Mouse (Mus musculus): ENCODE results near the gene Brpf1. TPM values are rescaled to one million over a fixed set of nuclear protein-coding genes. Genes with fewer than 3 reads are reported as not detected.

Brpf1 gene
- polyA plus RNA-seq, 1 experiment from 2014 or later: 20.1 TPM

DNA sequence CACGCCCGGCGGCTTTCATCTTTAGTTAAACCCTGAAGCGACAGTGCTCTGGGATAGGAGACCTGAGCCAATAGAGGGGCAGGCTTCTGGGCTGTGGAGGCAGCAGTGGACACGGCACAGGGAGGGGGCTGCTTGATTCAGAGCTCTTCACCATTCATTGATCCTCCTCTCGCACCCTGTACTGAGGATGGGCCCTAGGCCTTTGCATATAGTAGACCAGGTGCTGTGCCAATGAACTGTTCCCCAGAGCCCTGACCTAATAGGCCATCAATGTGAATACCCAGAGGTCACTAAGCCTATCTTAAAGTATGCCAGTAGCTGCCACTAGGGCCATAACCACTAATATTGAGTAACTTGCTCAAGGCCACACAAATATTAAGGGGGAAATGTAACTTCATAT, 25.3 kb upstream of the Brpf1 start:
- H3K4me1 ChIP-seq (ENCODE audit: control insufficient read depth, insufficient read depth, low read length): no peaks in the 10 kb centered on the region
- H3K4me2 ChIP-seq (replicated peaks; ENCODE audit: low read depth, low read length): no peak overlapping the region
- no peak overlapping the region for H3K27ac ChIP-seq (ENCODE audit: low read length)
- 63% methylated on average over 6 of the region's 6 CpGs for WGBS
- ATAC-seq (ENCODE audit: insufficient number of reproducible peaks, insufficient read depth, low FRiP score, low read depth): no peak
- no peaks in the 10 kb centered on the region for H3K9me3 ChIP-seq (ENCODE audit: control insufficient read depth, low read depth, low read length)
- H3K27me3 ChIP-seq (ENCODE audit: control insufficient read depth, insufficient read depth, low read length): peaks cover 9% of the 10 kb centered on the region; the same call in 1 of the 2 replicates
- H3K4me3 ChIP-seq (ENCODE audit: low read depth, low read length): no peak overlapping the region
- H3K9ac ChIP-seq (replicated peaks; ENCODE audit: low read depth, low read length): no peak overlapping the region
- no peaks in the 10 kb centered on the region; the same call in 1 of the 2 replicates for H3K36me3 ChIP-seq (ENCODE audit: control insufficient read depth, insufficient read depth, low read length)

DNA sequence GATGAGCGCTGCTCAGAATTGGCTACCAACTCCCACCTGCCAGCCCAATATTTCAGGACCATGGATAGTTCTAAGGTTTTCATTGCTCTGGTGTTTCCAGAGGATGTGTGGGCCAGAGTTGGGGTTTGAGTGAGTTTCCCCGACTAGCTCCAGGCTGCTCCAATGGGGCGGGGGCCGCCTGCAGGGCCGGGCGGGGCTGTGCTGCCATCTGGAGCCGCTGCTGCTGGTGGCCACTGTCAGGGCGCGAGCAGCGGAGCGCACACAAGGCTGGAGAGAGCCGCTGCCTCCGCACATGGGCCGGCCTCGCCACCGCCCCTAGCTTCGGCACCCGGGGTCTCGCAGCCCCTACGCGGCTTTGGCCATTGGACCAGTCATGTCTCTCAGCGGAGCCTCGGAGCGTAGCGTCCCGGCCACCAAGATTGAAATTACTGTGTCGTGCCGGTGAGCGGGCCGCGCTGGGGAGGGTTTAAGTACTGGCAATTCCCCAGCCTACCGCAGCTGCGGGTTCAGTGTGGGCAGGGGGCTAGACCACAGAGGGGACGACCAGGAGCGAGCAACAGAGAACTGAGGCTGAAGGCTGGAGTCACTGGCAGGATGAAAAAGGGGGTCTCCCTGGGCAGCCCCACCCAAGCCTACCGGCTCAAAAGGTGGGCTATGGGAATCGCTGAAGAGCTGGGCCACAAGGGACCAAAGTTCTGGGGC, 24.7 kb upstream of the Brpf1 start, which contains the start of gene Cpne9:
Cpne9 (plus strand) TSS at position 207 of the 702 bp plus-strand sequence.
- no peaks in the 10 kb centered on the region for H3K9me3 ChIP-seq (ENCODE audit: control insufficient read depth, low read depth, low read length)
- 1% methylated on average over 35 of the region's 37 CpGs for WGBS
- ATAC-seq (ENCODE audit: insufficient number of reproducible peaks, insufficient read depth, low FRiP score, low read depth): 0 out of 2 replicates have a peak, but pooled peaks have one; percentile 62
- no peak within 1 kb of the TSS for H3K9ac ChIP-seq (replicated peaks; ENCODE audit: low read depth, low read length)
- no peaks in the 10 kb centered on the region for H3K4me1 ChIP-seq (ENCODE audit: control insufficient read depth, insufficient read depth, low read length)
- peaks cover 9% of the 10 kb centered on the region; the same call in 1 of the 2 replicates for H3K27me3 ChIP-seq (ENCODE audit: control insufficient read depth, insufficient read depth, low read length)
- peak within 1 kb of the TSS; percentile 20; the same call in 1 of the 2 replicates for H3K4me2 ChIP-seq (replicated peaks; ENCODE audit: low read depth, low read length)
- no peak within 1 kb of the TSS for H3K27ac ChIP-seq (ENCODE audit: low read length)
- H3K36me3 ChIP-seq (ENCODE audit: control insufficient read depth, insufficient read depth, low read length): no peaks in the 10 kb centered on the region; the same call in 1 of the 2 replicates
- no peak within 1 kb of the TSS; the same call in 1 of the 2 replicates for H3K4me3 ChIP-seq (ENCODE audit: low read depth, low read length)

DNA sequence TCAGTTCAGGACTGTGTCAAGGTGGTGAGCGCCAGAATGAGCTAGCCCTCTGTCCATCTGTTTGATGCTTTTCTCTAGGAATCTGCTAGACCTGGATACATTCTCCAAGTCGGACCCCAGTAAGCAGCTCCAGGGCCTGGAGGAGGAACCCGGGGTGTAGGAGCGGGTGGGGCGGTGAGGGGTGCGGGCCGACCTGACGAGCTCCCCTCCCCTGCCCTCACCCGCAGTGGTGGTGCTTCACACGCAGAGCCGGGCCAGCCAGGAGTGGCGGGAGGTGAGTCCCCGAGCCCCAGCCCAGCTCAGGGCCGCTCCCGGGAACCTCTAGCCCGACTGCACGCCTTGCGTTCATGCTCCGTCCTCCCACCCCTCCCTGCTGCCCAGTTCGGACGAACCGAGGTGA, 24.0 kb upstream of the Brpf1 start:
- Histone ChIP-seq H3K4me2 (replicated peaks; ENCODE audit: low read depth, low read length) (peak overlapping the region; percentile 20; the same call in 1 of the 2 replicates), H3K27me3 (ENCODE audit: control insufficient read depth, insufficient read depth, low read length) (peaks cover 9% of the 10 kb centered on the region; the same call in 1 of the 2 replicates), H3K4me3 (ENCODE audit: low read depth, low read length) (no peak overlapping the region; the same call in 1 of the 2 replicates), H3K27ac (ENCODE audit: low read length) (no peak overlapping the region), H3K4me1 (ENCODE audit: control insufficient read depth, insufficient read depth, low read length) (no peaks in the 10 kb centered on the region), H3K36me3 (ENCODE audit: control insufficient read depth, insufficient read depth, low read length) (no peaks in the 10 kb centered on the region; the same call in 1 of the 2 replicates), H3K9ac (replicated peaks; ENCODE audit: low read depth, low read length) (no peak overlapping the region), H3K9me3 (ENCODE audit: control insufficient read depth, low read depth, low read length) (no peaks in the 10 kb centered on the region)
- 2% methylated on average over 22 of the region's 22 CpGs for WGBS
- ATAC-seq (ENCODE audit: insufficient number of reproducible peaks, insufficient read depth, low FRiP score, low read depth): 0 out of 2 replicates have a peak, but pooled peaks have one; percentile 30

DNA sequence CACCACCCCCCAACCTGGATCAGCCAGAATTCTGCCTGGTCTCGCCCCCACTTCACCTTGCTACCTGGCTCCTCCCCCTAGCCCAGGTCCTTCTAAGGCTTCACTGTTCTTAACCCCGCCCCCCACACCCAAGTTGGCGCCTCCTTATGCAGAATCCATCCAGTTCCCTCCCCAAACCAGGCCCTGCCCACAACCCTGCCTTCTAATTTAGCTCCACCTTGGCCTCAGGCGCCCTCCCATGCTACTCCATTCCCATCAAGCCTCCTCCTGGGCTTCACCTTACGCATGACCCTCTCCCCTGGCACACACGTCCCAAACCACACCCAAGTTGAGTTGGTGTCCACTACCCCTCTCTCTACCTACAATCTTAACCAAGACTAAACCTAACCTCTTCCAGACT, 23.4 kb upstream of the Brpf1 start:
- Histone ChIP-seq H3K9ac (replicated peaks; ENCODE audit: low read depth, low read length) (no peak overlapping the region), H3K27ac (ENCODE audit: low read length) (no peak overlapping the region), H3K4me3 (ENCODE audit: low read depth, low read length) (no peak overlapping the region; the same call in 1 of the 2 replicates), H3K4me2 (replicated peaks; ENCODE audit: low read depth, low read length) (peak overlapping the region; percentile 20; the same call in 1 of the 2 replicates), H3K9me3 (ENCODE audit: control insufficient read depth, low read depth, low read length) (no peaks in the 10 kb centered on the region), H3K27me3 (ENCODE audit: control insufficient read depth, insufficient read depth, low read length) (peaks cover 9% of the 10 kb centered on the region; the same call in 1 of the 2 replicates), H3K4me1 (ENCODE audit: control insufficient read depth, insufficient read depth, low read length) (no peaks in the 10 kb centered on the region), H3K36me3 (ENCODE audit: control insufficient read depth, insufficient read depth, low read length) (no peaks in the 10 kb centered on the region)
- no peak for ATAC-seq (ENCODE audit: insufficient number of reproducible peaks, insufficient read depth, low FRiP score, low read depth)
- WGBS: 11% methylated on average over 6 of the region's 6 CpGs

DNA sequence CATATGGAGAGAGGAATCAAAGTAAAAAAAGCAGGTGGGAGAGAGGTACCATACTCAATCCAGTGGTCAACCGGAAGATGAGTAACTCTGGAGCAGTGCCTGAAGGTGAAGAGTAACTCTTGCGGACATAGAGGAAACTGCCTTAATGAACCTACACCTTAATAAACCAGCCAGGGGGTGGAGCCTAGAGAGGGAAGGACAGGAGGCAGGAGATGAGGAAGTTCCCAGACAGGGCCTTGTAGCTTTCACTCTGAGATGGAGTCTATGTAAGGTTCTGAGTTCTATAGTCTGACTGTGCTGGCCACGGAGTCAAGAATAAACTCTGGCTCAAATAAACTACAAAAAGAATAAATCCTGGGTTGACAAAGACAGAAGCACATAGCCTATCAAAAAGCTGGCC, 22.0 kb upstream of the Brpf1 start:
- no peak for ATAC-seq (ENCODE audit: insufficient number of reproducible peaks, insufficient read depth, low FRiP score, low read depth)
- no peak overlapping the region for H3K9ac ChIP-seq (replicated peaks; ENCODE audit: low read depth, low read length)
- no peaks in the 10 kb centered on the region for H3K36me3 ChIP-seq (ENCODE audit: control insufficient read depth, insufficient read depth, low read length)
- 76% methylated on average over 3 of the region's 3 CpGs for WGBS
- no peak overlapping the region for H3K27ac ChIP-seq (ENCODE audit: low read length)
- no peaks in the 10 kb centered on the region for H3K4me1 ChIP-seq (ENCODE audit: control insufficient read depth, insufficient read depth, low read length)
- H3K4me3 ChIP-seq (ENCODE audit: low read depth, low read length): no peak overlapping the region
- no peak overlapping the region for H3K4me2 ChIP-seq (replicated peaks; ENCODE audit: low read depth, low read length)
- peaks cover 9% of the 10 kb centered on the region; the same call in 1 of the 2 replicates for H3K27me3 ChIP-seq (ENCODE audit: control insufficient read depth, insufficient read depth, low read length)
- no peaks in the 10 kb centered on the region for H3K9me3 ChIP-seq (ENCODE audit: control insufficient read depth, low read depth, low read length)

DNA sequence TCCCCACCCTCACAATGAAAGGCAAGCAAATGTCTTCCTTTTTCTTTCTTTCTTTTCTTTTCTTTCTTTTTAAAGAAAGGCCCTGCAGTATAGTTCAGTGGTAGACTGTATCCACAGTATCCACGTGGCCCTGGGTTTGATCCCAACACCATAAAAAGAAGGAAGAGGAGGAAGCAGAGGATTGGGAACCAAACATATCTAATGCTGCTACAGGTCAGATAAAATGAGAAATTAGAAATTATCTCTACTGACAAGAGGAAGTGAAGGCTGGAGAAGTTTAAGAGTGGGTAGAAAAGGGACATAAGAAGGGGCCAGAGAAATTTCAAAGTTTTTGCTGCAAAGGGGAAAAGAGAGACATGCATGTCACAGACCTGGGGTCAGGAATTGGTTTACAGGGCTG, 20.6 kb upstream of the Brpf1 start:
- Histone ChIP-seq H3K27ac (ENCODE audit: low read length) (no peak overlapping the region), H3K36me3 (ENCODE audit: control insufficient read depth, insufficient read depth, low read length) (no peaks in the 10 kb centered on the region), H3K4me1 (ENCODE audit: control insufficient read depth, insufficient read depth, low read length) (no peaks in the 10 kb centered on the region), H3K27me3 (ENCODE audit: control insufficient read depth, insufficient read depth, low read length) (peaks cover 9% of the 10 kb centered on the region; the same call in 1 of the 2 replicates), H3K4me2 (replicated peaks; ENCODE audit: low read depth, low read length) (no peak overlapping the region), H3K9me3 (ENCODE audit: control insufficient read depth, low read depth, low read length) (no peaks in the 10 kb centered on the region), H3K9ac (replicated peaks; ENCODE audit: low read depth, low read length) (no peak overlapping the region), H3K4me3 (ENCODE audit: low read depth, low read length) (no peak overlapping the region)
- 57% methylated on average over 1 of the region's 1 CpGs for WGBS
- ATAC-seq (ENCODE audit: insufficient number of reproducible peaks, insufficient read depth, low FRiP score, low read depth): no peak

DNA sequence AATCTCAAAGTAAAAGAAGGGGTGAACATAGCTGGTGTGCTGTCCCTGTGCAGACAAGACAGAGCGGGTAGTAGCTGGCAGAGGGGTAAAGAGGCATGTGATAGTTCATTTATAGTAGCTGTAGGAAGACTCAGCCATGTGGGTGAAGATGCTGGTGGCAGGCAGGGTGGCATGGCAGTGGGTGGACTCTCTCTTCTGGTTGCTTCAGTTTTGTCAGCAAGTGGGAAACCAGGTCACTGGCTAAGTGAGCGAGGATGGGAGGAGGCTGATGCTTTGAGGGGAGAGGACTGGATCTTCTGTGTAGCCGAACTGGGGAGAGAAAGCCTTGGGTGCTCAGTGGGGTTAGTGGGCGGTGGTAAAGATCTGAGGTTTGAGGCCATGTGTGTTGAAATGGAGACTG, 19.7 kb upstream of the Brpf1 start:
- no peak for ATAC-seq (ENCODE audit: insufficient number of reproducible peaks, insufficient read depth, low FRiP score, low read depth)
- Histone ChIP-seq H3K9ac (replicated peaks; ENCODE audit: low read depth, low read length) (no peak overlapping the region), H3K27me3 (ENCODE audit: control insufficient read depth, insufficient read depth, low read length) (peaks cover 7% of the 10 kb centered on the region; the same call in 1 of the 2 replicates), H3K27ac (ENCODE audit: low read length) (no peak overlapping the region), H3K4me3 (ENCODE audit: low read depth, low read length) (no peak overlapping the region), H3K4me2 (replicated peaks; ENCODE audit: low read depth, low read length) (no peak overlapping the region), H3K9me3 (ENCODE audit: control insufficient read depth, low read depth, low read length) (no peaks in the 10 kb centered on the region), H3K36me3 (ENCODE audit: control insufficient read depth, insufficient read depth, low read length) (no peaks in the 10 kb centered on the region), H3K4me1 (ENCODE audit: control insufficient read depth, insufficient read depth, low read length) (no peaks in the 10 kb centered on the region)
- WGBS: 60% methylated on average over 4 of the region's 4 CpGs

DNA sequence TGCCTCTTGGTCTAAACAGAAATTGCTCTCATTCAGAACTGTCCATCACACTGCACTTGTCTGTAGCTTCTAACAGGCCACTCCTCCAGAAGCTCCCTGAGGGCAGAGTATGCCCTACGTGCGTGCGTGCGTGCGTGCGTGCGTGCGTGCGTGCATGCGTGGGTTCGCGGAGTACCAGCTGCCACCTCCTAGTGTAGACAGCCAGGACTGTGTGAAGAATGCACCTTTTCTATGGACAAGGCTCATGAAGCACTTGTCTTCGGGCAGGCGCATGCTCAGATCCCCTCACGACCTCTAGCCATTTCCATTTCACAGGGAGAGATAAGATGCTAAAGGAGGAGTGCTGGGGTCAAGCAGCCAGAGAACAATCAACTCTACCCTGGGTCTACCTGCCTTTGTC, 17.6 kb upstream of the Brpf1 start:
- Histone ChIP-seq H3K36me3 (ENCODE audit: control insufficient read depth, insufficient read depth, low read length) (no peaks in the 10 kb centered on the region), H3K9me3 (ENCODE audit: control insufficient read depth, low read depth, low read length) (no peaks in the 10 kb centered on the region), H3K9ac (replicated peaks; ENCODE audit: low read depth, low read length) (no peak overlapping the region), H3K4me2 (replicated peaks; ENCODE audit: low read depth, low read length) (no peak overlapping the region), H3K27me3 (ENCODE audit: control insufficient read depth, insufficient read depth, low read length) (no peaks in the 10 kb centered on the region), H3K4me1 (ENCODE audit: control insufficient read depth, insufficient read depth, low read length) (no peaks in the 10 kb centered on the region), H3K4me3 (ENCODE audit: low read depth, low read length) (no peak overlapping the region), H3K27ac (ENCODE audit: low read length) (no peak overlapping the region)
- ATAC-seq (ENCODE audit: insufficient number of reproducible peaks, insufficient read depth, low FRiP score, low read depth): no peak
- 86% methylated on average over 15 of the region's 15 CpGs for WGBS
